In the genomic region with DNA sequence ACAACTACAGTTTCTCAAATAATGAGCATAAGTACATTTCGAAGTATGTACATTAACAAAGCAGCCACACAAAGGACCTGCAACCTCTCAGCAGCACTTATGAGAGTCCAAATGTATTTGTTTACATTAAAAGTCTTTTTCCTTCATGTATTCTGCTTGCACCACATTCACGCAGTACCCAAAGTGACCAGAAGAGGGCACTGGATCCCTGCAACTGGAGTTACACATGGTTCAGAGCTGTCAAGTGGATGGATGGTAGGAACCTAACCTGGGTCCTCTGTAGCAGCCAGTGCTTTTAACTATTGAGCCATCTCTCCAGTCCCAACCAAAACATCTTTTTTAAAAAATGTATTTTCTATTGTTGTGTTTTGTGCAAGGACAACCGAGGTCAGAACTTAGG, we compare ENCODE assay signal across 8 mouse cellular contexts. TPM values are rescaled to one million over a fixed set of nuclear protein-coding genes. Genes with fewer than 3 reads are reported as not detected.
A peak's percentile ranks its signal among the peaks of the same experiment; 100 is the strongest.
DNase-seq lines count a peak whose midpoint lies in the region; ATAC-seq lines count a peak whose summit lies in the region.

No protein-coding gene starts in this region.

- H3K4me2 ChIP-seq in forebrain, embryonic 14.5 days (ENCODE audit: low read length): no peak overlapping the region
- no peak overlapping the region for H3K4me2 ChIP-seq in forebrain, embryonic 12.5 days

- no peak overlapping the region for H3K27ac ChIP-seq in forebrain, embryonic 14.5 days (ENCODE audit: low read depth, low read length)
- H3K27ac ChIP-seq in forebrain, embryonic 12.5 days: no peak overlapping the region

- ATAC-seq in forebrain, embryonic 14.5 days: no peak
- no peak for ATAC-seq in forebrain, embryonic 12.5 days (ENCODE audit: low FRiP score)

- H3K9ac ChIP-seq in forebrain, embryonic 14.5 days (ENCODE audit: low read length): no peak overlapping the region
- H3K9ac ChIP-seq in forebrain, embryonic 12.5 days: no peak overlapping the region

- H3K4me1 ChIP-seq in forebrain, embryonic 14.5 days (ENCODE audit: control insufficient read depth, insufficient read depth, low read length): no peaks in the 10 kb centered on the region
- no peaks in the 10 kb centered on the region for H3K4me1 ChIP-seq in forebrain, embryonic 12.5 days

- H3K36me3 ChIP-seq in forebrain, embryonic 14.5 days (ENCODE audit: control insufficient read depth, insufficient read depth, low read length): peaks cover 97% of the 10 kb centered on the region
- H3K36me3 ChIP-seq in forebrain, embryonic 12.5 days (replicated peaks): peaks cover 98% of the 10 kb centered on the region

- peak; percentile 51 for DNase-seq in forebrain, embryonic 14.5 days (ENCODE audit: low spot score)
- peak; percentile 70 for DNase-seq in 3T3-L1 (ENCODE audit: low read depth, low spot score)
- DNase-seq in adrenal gland, adult 18-20 months (ENCODE audit: low spot score in 2 of 2): peak; percentile 52 to 74
- DNase-seq in embryo, embryonic 11.5 days (ENCODE audit: low read depth, low spot score): peak; percentile 27
- DNase-seq in kidney, postnatal 14 days: peak; percentile 59
- peak; percentile 35 to 72 for DNase-seq in lung, postnatal 4 days
- peak; percentile 46 to 55 for DNase-seq in spleen, postnatal 36 days (ENCODE audit: low spot score in 2 of 2)

- no peak overlapping the region for H3K4me3 ChIP-seq in forebrain, embryonic 14.5 days (ENCODE audit: low read depth, low read length)
- no peak overlapping the region for H3K4me3 ChIP-seq in forebrain, embryonic 12.5 days (replicated peaks)

- 67% methylated on average over 3 of the region's 3 CpGs for WGBS in forebrain, embryonic 14.5 days
- WGBS in forebrain, embryonic 12.5 days: 63% methylated on average over 3 of the region's 3 CpGs

- H3K27me3 ChIP-seq in forebrain, embryonic 14.5 days (replicated peaks; ENCODE audit: control insufficient read depth, insufficient read depth, low read length): no peaks in the 10 kb centered on the region
- no peaks in the 10 kb centered on the region for H3K27me3 ChIP-seq in forebrain, embryonic 12.5 days

- H3K9me3 ChIP-seq in forebrain, embryonic 14.5 days (replicated peaks; ENCODE audit: control insufficient read depth, low read length): no peaks in the 10 kb centered on the region
- H3K9me3 ChIP-seq in forebrain, embryonic 12.5 days: no peaks in the 10 kb centered on the region

RNA-seq across cellular contexts. Expression of a gene that starts 35.2 kb away (rescaled TPM):
- polyA plus RNA-seq in forebrain, embryonic 14.5 days (2014; fragmentation: Nextera tagmentation; extraction: Ambion mirVana): 14.7 and 19.3 TPM in 2 replicates
- polyA plus RNA-seq in forebrain, embryonic 12.5 days (2016; fragmentation: Nextera tagmentation; extraction: Ambion mirVana): 21.0 and 21.8 TPM in 2 replicates
- 10 to 100 TPM; 62.1 to 87.8 TPM for total RNA-seq in adrenal gland, adult 18-20 months (2021)
